Mouse (Mus musculus) megakaryocyte, embryonic 14.5 days (primary cell): ENCODE data around the gene Wnt9a.

Experiments
- FLI1 ChIP-seq: IDR thresholded peaks from 2 replicates; pipeline ENCODE4 v1.6.1; 2012; ENCODE audit warnings: low read length, inconsistent platforms, mixed read lengths
- GATA1 ChIP-seq: IDR thresholded peaks from 3 replicates; pipeline ENCODE4 v1.6.1; 2012; ENCODE audit warnings: mixed read lengths, low read length, inconsistent platforms, borderline replicate concordance

DNA sequence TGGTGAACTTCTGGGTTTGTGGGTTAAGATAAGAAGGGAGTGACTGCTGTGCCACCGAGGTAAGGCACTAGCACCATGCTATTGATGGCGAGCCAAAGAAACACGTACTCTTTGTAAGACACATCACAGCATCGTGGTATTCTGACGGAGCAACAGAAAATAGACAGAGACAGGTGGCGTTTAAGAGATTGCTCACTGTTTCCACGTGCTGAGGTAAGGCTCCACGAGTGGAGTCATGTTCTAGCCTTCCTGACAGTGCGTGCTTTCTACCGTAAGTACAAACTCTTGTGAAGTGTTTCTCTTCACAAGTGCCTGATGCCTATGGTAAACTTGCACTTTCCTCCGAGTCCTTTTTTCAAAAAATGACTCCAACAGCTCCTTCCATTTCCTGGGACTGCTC lies 63.1 kb downstream of the Wnt9a start:
- no peak for TF ChIP-seq GATA1
- TF ChIP-seq FLI1: no peak
